Mouse (Mus musculus) thymus, postnatal 10 days (tissue): Measurements from ENCODE around the gene Zzef1.
"Not testable (repeated sequence)": the region's sequence is repeated elsewhere in the genome, so short reads cannot be mapped to it uniquely, and the experiment has no call there.

Source experiments
- DNase-seq, 2 experiments: peaks; one replicate each; pipeline ENCODE4 v3.0.0; 2021; ENCODE audit warnings: low spot score in 2 of 2

Gene Zzef1

DNA sequence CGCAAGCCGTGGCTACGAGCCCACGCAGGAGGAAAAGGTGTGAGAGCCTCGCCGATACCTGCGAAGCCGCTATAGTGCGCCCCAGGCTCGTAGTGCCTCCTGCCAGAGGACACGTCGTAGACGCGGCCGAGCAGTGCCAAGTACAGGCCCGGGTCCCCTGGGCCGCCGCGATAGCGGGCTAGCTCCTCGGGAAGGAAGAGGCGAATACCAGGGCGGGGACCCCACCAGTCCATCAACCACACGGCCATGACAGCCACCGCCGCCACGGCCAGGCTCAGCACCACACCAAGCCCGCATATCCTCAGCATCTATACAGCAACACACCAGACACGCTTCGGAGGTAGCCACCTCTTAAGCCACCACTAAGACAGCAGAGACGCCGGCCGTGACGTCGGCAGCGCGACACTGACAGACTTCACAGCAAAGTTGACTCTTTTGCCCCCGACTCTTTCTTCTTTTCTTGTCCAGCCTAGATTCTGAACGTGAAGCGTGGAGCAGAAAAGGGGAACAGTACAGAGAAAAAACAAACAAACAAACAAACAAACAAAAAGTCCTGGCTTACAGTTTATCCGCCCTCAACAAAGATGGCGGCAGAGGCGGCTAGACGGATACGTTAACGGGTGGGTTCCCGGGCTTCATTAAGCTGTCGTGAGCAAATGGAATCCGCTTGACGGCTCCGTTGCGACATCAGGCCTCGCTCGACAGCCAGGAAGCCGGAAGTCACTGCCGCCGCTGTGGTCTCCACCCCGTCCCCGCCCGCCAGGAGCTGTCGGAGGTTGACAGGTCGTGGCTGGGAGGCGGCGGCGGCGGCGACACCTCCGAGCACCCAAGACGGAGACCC is at the start of gene Zzef1, which contains the start of gene Cyb5d2:
TSS of gene Zzef1 (plus strand) at position 772 of the 841 bp plus-strand sequence.
TSS of gene Cyb5d2 (minus strand) at position 688 of the 841 bp plus-strand sequence.
- DNase-seq = peak; percentile 92 to 94

DNA sequence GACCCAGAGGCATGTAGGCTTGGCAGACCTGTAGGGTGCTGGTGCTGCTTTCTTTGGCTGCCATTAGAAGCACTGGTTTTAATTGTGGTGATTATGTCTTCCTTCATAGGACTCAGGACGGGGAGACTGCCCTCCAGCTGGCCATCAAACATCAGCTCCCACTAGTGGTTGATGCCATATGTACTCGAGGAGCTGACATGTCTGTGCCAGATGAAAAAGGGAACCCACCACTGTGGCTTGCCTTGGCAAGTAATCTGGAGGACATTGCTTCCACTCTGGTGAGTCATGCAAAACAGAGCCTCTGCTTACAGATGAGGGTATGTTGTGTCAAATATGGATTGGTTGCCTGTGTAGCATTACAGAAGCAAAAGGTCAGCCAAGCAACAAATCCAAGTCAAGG is 44.1 kb upstream of the Zzef1 start:
- DNase-seq = no peak

DNA sequence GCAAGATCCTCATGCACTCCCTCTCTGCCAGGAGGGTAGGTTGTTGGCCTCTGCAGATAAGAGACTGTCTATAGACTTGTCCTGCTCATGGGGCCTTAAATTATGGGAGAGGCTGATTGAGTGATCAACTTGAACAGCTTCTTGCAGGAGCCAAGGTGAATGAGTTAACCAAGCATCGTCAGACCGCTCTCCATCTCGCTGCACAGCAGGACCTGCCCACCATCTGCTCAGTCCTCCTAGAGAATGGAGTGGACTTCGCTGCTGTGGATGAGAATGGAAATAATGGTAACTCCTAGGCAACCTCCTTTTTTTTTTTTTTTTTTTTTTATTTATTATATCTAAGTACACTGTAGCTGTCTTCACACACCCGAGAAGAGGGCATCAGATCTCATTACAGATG is 37.7 kb upstream of the Zzef1 start:
- no peak for DNase-seq

DNA sequence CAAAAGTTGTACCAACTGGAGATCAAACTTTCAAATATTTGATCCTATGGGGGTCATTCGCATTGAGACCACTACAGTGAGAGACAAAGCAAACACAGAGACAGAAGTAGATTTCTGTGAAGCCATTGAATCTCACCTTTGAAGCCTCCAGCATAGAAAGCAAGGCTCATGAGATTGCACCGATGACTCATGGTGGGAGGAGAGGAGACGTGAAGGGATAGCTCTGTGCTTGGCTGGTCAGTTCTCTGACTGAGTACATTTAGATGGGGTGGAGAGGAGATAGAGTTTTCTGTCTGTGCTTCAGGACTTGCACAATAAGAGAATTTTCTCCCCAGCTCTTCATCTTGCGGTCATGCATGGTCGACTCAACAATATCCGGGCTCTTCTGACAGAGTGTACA is 36.4 kb upstream of the Zzef1 start:
- DNase-seq = no peak

DNA sequence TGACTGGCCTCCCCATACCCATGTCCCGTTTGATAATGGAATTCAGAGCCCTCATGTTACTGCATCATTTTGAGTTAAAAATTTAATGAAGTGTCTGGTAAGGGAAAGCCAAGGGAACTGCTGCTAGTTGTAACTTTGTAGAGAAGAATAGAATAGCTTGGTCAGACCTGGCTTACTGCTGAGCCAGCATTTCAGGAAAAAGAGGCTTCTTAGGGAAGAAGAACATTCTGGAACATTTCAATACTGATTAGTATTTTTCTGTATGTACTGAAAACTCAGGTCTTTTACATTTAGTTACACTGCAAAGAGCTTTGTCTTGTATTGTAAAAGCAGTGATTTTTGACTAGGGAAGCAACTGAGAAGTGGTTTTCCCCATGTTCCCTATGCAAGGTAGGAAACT is 35.2 kb upstream of the Zzef1 start:
- DNase-seq = no peak

DNA sequence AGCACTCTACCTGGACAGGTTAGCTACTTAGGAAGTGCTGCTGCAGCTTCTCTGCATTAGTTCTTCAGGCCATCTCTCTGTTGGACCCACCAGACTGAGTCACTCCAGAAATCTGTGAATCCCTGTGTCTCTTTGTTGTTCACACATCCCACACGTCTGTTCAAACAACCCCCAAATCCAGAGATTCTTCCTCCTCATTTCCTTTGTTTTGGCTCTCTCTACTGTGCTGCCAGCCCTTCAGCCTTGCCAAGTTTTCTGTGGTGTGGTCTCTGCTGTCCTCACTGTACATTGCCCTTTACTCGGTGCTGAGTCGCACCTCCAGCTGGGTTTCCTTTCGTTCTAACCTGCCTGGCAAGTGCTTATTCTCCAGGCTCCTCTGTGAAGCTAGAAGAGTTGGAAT is 31.8 kb upstream of the Zzef1 start:
- no peak for DNase-seq

DNA sequence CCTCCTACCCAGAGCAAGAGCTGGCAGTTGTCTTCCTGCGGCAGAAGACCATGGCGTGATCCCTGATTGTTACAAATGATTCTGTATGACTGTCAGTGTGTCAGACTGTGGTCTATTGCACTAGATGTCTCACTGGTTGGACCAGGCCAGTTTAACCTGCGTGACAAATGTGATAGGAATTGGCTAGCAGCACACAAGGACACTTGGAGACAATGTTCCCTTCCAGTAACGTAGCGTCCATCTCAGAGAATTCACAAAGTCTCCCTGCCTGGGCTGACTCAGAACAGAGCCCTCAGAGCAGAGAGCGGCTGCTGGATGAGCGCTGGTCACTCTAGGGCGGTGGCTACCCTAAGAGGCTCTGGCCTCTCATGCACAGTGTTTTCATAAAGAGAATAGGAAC is 28.3 kb upstream of the Zzef1 start:
- no peak for DNase-seq

DNA sequence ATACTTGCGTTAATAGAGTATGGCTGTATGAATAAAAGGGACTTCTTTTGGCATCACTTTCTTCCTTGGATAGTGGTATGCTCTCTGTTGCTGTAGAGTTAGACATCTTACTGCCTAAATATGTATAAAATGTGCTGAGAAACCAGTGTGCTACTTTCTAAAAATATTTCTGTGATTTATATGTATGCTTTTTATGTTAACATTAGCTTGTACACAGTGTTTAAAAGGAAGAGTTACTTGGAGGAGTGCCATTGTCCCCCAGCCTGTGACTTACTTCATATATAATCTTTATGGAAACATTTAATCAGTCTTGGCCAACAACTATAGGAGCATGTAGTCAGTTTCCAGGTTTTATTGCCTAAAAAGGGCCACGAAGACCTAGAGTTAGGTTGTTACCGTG is 27.0 kb upstream of the Zzef1 start:
- DNase-seq = no peak

DNA sequence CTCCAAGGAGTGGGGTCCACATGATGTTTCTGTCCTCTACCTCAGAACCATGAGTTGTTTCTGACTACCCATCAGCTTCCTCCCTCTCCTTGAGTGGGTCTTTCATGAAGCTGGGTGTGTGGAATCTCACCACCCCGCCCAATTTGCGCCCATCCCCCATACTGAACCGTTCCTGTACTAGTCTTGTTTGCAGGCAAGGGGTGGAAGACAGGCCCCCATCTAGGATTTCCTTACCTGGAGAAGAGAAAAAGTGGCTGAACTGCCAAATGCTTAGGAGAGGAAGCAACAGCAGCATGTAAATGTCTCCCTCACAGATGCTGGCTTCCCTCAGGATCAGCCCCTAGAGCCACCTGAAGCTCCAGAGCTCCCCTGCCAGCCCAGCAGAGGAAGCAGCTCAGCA is 25.7 kb upstream of the Zzef1 start:
- no peak for DNase-seq

DNA sequence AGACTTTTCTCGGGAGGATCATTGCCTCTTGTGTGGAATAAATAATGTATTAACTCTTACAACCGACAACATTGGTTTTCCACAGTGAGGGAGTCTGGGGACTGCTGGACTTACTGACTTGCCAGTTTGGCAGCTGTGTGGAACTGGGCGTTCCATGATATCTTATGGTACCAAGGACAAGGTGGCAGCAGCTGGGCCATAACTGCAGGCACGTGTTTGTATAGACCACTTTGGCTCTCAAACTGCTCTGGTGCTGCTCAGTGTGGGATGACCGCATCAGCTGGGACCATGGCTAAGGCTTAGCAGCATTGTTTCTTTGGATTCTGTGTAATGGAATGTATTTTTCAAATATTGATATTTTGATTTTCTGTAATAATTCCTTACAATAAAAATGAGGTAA is 25.2 kb upstream of the Zzef1 start:
- no peak for DNase-seq

DNA sequence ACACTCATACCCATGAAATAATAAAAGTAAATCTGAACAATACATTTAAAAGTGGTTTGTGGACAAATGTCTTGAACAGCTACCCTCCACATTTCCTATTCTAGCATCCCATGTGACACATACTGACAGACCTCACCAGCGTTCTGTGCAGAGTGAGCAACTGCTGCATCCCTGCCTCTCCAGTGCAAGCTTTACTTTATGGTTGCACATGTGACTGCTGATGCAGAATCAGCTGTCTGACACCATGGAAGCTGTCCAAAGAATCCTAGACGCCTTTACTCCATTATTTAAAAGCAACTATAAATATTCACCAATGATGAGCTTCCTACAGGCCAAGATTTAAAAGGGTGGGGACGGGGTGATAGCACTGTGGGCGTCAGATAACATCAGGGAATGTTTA is 24.6 kb upstream of the Zzef1 start:
- DNase-seq = no peak

DNA sequence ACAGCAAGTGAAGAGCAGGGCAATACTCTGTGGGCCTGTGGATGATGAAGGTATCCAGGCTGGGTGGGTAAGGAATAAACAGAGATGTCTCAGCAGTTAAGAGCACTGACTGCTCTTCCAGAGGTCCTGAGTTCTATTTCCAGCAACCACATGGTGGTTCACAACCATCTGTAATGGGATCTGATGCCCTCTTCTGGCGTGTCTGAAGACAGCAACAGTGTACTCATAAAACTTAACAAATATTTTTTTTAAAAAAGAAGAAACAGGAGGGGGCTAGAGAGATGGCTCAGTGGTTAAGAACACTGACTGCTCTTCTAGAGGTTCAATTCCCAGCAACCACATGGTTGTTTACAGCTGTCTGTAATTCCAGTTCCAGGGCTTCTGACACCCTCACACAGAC is 23.4 kb upstream of the Zzef1 start:
- DNase-seq = not testable (repeated sequence)

DNA sequence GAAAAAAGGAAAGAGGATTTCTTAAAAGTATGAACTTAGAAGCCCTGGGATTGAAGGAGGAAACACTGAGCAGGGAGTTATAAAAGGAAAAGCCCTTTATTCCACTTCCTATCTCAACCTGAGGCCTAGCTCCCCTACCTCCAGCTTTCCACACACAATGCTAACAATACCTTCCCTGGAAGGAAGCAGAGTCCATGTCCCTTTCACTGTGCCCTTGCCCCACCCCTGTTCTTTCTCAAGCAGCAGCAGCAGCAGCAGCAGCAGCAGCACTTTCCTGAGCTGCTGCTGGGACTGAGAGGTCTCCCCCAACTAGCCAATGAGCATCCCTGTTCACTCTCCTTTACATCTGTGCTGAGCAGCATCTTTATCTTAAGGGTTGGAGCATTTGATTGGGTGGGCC is 17.1 kb upstream of the Zzef1 start:
- DNase-seq = no peak

DNA sequence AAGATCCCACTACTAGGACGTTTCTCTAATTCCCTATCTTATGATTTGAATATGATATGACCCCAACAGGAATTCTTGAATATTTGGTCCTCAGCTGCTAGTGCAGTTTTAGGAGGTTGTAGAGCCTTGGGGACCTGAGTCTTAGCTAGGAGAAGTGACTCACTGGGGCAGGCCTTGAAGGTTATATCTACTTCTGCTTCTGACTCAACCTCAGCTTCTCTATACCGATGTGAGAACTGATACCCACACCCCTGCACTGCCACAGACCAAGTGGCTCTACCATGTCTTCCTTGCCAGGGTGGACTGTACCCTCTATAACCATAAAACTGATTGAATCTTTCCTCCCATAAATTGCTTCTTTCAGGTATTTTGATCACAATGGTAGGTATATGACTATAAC is 13.9 kb upstream of the Zzef1 start:
- no peak for DNase-seq

DNA sequence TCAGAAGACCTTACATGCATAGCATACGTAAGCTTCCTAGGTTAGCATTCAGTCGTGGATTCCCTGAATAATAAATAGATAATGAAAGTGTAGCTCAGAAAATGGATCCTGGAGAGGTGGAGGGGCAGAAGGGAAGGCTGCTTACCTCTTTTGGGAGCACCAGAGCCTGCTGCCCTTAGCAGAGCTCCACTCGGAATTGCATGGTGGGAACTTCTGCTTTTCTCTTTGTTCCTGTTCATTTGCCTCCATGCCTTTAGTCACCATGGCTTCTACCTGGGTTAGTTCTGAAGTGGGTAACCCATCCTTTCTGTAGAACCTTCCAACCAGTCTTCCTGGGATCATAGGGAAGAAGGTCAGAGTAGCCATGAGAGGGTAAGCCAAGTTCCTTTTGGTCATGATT is 13.5 kb upstream of the Zzef1 start:
- no peak for DNase-seq

DNA sequence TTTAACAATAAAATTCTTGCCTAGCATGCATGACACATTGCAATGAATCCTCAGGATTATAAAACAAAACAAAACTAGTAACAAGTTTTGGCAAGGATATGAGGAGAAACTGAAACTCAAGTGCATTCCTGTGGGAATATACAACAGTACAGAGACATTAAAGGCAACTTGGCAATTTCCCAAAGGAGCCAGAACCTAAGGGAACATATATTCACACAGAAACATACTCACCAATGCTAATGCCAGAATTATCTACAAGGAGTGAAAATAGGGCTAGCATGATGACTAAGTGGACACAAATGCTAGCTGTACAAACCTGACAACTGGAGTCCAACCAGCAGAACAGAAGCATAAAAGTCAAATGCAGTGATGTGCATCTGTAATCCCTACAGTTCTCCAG is 4.0 kb upstream of the Zzef1 start:
- DNase-seq = no peak

DNA sequence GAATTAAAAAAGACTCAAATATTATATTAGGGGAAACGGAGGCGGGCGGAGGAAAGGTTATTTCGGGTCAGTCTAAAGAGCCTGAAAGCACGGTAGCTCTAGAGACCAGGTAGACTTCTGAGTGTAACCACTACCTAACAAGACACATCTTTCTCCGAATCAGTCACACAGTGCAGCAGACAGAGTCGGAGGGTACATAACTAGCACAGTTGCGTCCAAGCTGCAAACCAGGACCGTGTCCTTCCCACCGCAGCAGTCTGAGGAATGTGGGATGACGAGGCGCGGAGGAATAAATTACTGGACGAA is 924 bp upstream of the Zzef1 start:
- DNase-seq = no peak

DNA sequence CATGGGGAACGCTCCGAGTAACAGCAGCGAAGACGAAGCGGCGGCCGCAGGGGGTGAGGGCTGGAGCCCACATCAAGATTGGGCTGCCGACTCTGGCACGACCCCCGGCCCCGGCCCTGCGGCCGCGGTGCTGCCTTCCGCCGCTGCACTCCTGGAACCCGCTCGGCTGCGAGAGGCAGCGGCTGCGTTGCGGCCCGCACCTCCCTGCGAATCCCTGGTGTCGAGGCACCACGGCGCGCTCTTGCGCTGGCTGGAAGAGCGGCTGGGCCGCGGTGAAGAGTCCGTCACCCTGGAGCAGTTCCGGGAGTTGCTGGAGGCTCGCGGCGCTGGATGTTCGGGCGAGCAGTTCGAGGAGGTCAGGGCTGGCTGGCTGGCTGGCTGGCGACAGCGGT is 266 bp downstream of the Zzef1 start:
- DNase-seq = no peak

DNA sequence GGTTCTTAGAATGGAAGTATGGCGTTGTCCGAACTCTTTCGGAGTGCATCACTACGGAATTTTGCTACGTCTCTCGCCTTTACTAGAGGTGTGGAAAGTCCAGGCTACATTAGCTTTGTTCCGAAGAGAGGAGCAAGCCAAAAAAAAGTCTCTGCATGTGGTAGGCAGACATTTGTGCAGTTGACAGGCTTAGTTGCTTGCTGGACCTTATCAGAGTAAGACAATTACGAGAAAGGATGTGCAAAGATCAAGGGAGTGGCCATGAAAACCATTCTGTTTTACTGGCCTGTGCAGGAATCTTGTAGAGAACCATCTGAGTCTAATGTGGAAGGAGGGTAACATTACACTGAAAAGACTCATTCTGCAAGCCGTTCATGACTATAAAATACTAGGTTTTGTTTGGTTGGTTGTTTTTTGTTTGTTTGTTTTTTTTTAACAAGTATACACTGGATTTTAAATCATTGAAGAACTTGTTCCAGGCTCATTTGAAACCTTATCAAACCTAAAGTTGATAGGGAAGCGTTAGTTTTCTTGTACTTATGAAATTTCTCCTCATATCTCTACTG is 830 bp downstream of the Zzef1 start:
- DNase-seq = no peak

DNA sequence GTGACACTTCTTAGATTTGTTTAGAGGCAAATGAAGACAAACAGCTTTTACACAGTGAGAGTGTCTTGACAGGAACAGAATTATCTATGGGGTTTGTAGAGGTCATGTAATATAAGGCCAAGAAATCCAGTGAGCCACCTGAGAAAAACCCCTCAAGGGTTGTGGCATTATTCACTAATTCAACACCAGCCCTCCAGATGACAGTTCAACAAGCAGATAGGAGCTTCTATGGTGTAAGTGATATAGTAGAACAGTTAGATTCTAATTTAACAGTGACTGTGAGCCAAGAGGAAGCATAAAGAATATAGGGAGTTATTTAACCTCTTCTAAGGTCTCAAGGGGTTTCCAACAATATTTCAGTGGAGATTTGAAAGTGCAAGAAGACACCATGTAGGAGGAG is 2.1 kb downstream of the Zzef1 start:
- DNase-seq = no peak

DNA sequence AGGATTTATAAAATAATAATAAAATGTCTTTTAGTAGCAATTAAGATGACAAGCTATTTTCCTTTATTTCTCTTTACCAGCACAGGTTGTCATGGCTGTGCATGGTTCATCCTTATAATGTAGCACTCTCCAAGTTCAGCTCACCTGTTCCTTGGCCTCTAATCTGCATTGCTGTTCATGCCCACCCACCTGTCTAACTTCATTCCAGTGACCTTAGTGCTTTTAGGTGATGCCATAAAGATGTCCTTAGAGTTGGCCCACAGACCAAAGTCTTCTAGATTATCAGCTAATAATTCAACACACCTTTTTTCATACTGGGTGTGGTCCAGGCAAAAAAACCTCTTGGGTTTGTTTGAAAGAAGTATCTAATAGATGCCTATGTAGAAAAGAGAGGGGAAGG is 5.2 kb downstream of the Zzef1 start:
- no peak for DNase-seq

DNA sequence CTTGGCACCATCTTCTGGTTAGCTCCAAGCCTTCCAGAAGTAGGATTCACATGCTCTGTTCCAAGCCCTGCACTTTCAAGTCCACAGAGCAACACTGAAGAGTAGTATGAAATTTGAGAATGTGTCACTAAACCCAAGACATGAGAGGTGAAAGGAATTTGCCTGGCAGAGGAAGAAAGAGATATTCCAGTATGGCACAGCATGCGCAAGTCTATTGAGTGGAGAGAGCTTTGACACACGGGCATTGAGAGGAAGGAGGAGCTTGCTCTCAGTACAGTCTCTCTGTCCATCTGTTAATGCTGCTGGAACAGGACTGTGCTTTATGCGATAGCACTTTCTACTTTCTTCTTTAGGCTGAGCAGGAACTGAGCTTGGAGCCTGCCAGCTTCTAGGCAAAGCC is 7.0 kb downstream of the Zzef1 start:
- DNase-seq = no peak

DNA sequence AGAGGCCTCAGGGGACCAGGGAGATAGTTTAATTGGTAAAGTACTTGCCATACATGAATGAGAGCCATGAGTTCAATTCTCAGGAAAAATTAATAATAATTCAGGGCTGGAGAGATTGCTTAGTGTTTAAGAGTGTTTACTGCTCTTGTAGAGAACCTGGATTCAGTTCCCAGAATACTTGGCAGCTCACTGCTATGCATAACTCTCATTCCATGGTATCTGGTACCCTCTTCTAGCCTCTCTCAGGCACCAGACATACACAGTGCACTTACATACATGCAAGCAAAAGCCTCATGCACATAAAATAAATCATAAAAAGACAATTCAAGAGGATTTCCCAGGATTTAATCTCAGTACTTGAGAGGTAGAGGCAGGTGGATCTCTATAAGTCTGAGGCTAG is 8.6 kb downstream of the Zzef1 start:
- DNase-seq = no peak

DNA sequence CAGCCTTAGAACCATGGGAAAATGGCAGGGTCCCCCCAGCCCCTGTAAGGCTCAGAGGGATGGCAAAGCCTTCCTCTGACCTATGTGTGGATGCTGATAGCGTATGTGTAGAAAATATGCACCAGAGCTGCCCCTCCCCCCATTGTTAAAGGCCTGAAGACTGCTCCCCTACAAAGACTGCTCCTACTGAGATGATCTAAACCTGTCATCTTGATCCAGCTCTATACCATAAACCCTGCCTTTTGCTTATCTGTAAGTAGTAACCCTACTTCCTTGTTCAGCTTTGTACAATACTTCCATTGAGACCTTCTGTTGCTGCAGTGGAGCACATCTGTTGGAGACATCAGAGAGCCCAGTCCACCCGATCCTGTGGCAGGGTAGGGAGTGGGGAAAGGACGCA is 9.2 kb downstream of the Zzef1 start:
- DNase-seq = no peak
